Mouse (Mus musculus): ENCODE data around the gene Csmd2.

Gene Csmd2

DNA sequence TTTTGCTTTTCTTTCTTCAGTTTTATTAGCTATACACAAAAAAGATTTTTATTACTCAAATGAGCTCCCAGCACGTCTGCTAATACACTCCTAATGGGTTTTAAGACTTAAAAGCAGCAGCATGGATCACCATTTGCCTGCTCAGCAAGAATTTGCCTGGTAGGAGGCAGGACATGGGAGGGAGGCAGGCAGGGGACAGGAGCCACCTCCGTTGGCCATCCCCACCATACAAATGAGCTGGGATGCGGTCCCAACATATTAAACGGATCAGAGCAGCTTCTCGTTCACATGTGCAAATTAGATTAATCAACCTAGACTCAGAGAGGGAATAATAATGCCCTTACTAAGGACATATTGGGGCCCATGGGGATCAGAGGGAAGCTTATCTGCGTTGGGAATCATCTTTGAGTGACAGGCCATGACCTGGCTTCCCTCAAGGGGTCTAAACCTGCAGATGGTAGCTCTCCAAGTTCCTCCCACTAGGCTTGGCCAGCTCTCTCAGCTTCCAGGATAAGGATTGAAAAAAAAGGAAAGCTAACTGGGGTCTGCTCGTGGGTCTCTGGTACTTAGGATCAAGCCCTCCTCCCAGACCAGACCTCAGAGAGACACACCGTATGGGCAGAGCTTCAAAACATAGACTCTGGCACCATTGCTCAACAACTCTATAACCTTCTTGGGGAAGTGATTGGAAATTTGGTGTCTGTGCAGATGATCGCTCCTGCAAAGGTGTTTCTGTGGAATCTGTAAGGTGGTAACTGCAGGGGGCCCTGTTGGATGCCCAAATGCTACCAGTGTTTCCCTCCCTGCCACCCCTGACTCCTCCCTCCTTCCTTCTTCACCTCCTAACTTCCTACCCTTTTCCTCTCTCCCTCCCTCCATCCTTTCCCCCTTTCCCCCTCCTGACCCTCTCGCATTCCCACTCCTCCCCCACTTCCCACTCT lies 153.8 kb downstream of the Csmd2 start:
- no peak for DNase-seq (ENCODE audit: low read depth, low spot score)

DNA sequence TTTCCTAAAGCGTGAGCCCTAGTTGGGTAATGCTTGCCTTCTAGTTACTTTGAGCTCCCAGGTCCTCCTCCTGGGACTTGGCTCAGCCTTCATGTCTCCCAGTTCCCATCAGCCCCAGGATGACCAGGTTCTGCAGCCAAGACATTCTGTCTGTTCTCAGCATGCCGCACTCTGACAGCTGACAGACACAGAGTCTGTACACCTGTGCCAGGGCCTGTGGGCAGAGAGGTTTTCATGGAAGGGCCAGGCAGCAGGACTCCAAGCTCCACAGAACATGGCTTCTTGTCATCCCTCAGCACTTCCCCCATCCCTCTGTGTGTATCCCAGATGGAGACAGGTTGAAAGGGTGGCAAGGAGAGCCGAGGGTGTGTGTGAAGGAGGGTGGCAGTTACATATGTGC lies 154.6 kb downstream of the Csmd2 start:
- DNase-seq (ENCODE audit: low read depth, low spot score): no peak

DNA sequence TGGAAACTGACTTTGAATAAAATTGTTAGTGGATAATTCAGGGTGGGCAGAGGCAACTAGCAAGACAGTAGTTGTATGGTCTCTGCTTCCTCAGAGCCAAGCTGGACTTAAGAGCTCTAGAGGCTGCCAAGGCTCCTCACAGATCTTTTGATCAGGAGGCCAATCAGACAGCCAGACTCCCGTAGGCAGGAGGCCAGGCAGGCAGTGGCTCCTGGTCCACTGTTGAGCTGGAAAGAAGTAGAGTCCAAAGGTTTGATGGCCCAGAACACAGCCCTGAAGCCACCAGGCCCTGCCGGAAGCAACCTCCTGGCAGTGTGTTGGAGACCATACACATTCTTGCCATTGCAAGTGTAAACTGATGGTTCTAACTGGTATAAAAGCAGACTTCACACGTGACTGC lies 155.5 kb downstream of the Csmd2 start:
- no peak for DNase-seq (ENCODE audit: low read depth, low spot score)

DNA sequence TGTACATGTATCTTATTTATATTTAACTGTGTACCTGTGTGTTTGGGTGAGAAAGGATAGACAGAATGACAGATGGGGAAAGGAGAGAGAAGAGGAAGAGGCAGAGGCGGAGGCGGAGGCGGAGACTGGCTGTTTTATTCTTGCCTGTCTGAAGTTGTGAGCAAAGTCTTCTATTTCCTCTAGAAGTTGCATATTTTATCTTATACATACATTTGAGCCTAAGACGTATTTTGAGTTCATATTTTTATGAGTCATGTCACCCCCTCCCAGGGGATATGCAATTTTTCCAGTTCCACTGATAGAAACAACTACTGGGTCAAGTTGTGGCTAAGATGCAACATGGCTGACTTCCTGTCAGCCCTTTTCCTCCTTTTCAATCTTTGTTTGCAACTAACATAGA lies 161.9 kb downstream of the Csmd2 start:
- DNase-seq (ENCODE audit: low read depth, low spot score): no peak

GRCm38 (mm10) chr4:128152066-128152465 lies 164.4 kb downstream of the Csmd2 start:
- DNase-seq (ENCODE audit: low read depth, low spot score): no peak

DNA sequence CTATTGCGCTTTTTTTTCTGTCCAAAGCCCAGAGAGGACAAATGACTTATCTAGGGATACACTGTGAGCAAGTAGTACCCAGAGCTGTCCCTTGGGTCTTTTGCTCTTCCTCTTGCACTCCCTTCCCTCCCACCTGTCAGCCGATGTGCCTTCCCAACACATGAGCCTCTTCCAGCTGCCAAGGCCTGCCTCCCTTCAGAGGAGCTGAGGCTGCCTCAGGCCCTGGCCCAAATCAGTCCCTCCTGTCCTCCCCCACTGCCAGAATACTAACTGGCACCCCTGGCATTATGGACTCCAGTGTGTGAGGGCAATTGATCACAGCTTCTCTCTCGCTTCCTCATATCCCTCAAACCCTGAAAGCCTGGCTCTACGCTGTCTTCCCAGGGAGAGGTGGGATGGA lies 165.5 kb downstream of the Csmd2 start:
- no peak for DNase-seq (ENCODE audit: low read depth, low spot score)

DNA sequence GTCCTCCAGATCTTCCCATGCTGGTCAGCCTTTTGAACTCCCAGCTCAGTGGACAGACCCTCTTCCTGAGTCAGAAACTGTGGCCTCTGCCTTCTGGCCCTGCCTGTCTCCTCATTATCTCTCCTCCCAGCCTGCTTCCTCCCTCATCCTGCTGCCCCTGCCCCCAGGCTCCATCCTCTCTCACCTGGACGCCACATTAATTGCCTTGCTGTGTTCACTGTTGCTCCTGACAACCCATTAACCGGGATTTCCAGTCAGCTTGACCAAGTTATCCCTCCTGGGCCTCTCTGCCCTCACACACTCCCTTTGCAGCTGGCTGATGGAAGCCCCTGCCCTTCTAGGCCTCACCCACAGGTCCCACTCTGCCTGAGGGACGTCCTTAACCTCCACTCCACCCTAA lies 167.6 kb downstream of the Csmd2 start:
- DNase-seq (ENCODE audit: low read depth, low spot score): no peak

- DNase-seq (ENCODE audit: low read depth, low spot score): no peak
Measured at GRCm38 (mm10) chr4:128160656-128161055, 173.0 kb downstream of the Csmd2 start.

DNA sequence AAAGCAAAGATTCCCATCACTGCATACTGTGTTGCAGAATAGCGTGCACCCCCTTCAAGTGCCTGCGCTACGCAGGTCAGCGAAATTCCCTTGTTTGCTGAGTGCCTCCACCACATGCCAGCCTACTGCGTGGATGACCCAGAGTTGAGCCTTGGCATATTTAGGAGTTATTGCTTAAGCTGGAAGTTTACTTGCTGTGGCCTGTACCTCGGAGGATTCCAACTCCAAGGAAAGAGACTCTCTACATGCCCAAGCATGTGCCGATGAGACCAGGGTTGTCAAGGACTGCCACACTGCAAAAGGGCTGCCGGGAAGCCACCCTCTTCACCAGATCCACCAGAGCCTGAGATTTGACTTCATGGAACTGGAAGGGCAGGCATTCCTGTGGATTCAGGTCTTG lies 182.5 kb downstream of the Csmd2 start:
- no peak for DNase-seq (ENCODE audit: low read depth, low spot score)

DNA sequence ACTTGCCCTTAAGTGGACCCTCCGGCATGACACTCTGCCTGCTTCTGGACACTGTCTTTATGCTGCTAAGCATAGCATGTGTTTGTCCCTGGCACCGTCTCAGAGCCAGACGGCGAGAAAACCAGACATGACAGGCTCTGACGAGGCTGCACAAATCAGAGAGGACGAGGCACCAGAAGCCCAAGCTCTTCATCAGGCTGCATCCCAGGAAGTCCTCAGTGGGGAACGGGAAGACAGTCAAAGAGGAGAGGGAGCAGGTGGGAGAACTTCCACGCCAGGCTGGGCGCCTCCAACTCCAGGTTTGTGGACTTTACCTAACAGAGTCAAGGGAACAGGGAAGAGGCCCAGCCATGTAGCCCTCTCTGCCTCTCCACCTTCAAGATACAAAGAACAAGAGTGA lies 183.6 kb downstream of the Csmd2 start:
- DNase-seq (ENCODE audit: low read depth, low spot score): no peak

GRCm38 (mm10) chr4:128171701-128172100 lies 184.0 kb downstream of the Csmd2 start:
- no peak for DNase-seq (ENCODE audit: low read depth, low spot score)

GRCm38 (mm10) chr4:128178974-128179373 lies 191.3 kb downstream of the Csmd2 start:
- no peak for DNase-seq (ENCODE audit: low read depth, low spot score)

DNA sequence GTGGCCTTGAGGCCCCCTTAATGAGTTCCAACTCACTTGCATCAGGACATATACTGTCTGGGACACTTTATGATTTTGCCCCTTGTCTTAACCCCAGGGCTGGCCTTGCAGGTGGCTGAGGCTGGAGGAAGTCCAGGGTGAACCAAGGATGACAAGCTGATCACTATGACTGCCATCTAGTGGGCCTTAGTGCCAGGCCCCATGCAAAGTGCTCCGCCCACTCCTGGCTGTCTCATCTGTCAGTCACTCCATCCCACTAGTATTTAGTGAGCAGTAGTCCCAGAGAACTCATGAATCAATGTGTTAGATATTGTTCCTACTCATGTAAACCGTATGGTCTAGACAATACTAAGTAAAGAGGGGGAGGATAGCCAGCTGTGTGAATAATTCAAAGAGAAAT lies 191.9 kb downstream of the Csmd2 start:
- no peak for DNase-seq (ENCODE audit: low read depth, low spot score)

- no peak for DNase-seq (ENCODE audit: low read depth, low spot score)
Measured at GRCm38 (mm10) chr4:128184747-128185146, 197.1 kb downstream of the Csmd2 start.

GRCm38 (mm10) chr4:128194454-128194853 lies 206.8 kb downstream of the Csmd2 start:
- no peak for DNase-seq (ENCODE audit: low read depth, low spot score)

DNA sequence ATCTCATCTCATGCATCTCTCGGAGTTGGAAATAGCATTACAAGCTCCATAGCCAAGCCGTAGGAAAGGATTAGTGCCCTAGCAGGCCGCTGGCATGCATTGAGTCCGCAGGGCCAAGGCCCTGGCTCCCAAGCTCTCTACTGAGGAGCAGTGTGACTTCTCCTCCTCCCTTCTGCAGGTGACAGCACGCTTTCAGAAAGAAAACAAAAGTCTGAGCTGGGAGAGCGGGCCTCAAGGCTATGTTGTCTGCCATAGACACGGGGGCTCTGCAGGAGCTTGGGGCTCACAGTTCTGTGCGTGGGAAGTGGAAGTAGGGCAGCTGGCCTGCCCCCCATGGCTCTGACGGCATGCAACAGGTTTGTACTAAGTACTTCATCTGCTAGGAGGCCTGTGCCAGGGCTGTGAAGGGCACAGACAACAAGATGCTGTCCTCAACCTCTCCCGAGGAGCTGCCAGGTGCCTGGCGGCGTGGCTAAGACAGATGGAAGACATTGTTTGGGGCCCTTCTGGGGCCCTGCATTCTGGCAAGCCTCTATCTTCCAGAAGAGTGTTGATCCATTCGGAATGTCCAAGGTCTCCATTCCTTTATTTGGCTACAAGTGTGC lies 230.4 kb downstream of the Csmd2 start:
- no peak for DNase-seq (ENCODE audit: low read depth, low spot score)

- DNase-seq (ENCODE audit: low read depth, low spot score): no peak
Measured at GRCm38 (mm10) chr4:128224453-128224852, 236.8 kb downstream of the Csmd2 start.

GRCm38 (mm10) chr4:128227377-128228316 lies 240.0 kb downstream of the Csmd2 start:
- no peak for DNase-seq (ENCODE audit: low read depth, low spot score)

- no peak for DNase-seq (ENCODE audit: low read depth, low spot score)
Measured at GRCm38 (mm10) chr4:128233458-128233857, 245.8 kb downstream of the Csmd2 start.

GRCm38 (mm10) chr4:128239113-128239512 lies 251.5 kb downstream of the Csmd2 start:
- DNase-seq (ENCODE audit: low read depth, low spot score): no peak

- DNase-seq (ENCODE audit: low read depth, low spot score): no peak
Measured at GRCm38 (mm10) chr4:128241075-128241853, 253.6 kb downstream of the Csmd2 start.
